Mouse (Mus musculus): ENCODE measurements around the gene Hcn2. TPM values are rescaled to one million over a fixed set of nuclear protein-coding genes. Genes with fewer than 3 reads are reported as not detected.

The Hcn2 gene
- polyA plus RNA-seq, 1 experiment from 2014 or later: 0.28 TPM

DNA sequence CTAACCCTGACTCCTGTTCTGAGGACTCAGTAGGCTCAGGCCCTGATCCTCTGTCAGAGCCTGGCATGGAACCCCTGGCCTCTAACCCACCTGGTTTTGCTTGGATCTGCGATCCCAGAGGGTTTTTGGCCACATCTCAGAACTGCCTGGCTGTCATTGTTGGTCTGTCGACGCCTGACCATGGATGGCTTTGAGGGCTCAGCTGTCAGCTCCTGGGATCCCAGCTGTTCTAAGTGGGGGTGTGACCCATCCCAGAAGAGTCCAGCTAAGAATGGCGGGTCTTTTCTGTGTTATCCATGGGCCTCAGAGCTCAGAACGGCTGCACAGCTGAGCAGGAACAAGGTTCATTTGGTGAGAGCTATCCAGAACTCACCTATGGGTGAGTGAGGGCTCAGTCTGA lies 4.7 kb downstream of the Hcn2 start:
- H3K27me3 ChIP-seq (ENCODE audit: insufficient read depth, low read length): peaks cover 17% of the 10 kb centered on the region
- no peak for ATAC-seq (replicated peaks; ENCODE audit: low FRiP score, low read depth)

DNA sequence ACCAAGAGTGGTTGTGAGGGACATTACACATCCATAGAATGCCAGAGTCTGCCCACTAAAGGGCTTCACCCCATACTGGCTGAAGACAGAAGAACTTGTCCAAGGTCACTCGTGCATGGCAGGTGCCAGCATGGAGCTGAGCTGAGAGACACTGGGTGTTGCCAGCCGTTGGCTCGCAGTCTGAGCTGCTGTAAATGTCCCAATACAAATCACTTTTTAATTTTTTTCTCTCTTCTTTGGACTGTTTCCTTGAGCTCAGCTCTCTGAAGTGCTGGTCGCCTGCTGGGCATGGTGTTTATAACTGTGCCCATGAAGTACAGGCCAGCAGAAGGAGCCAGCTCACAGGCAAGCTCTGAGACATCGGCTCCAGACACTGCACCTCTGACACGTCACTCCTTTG lies 6.6 kb downstream of the Hcn2 start:
- WGBS: 63% methylated on average over 6 of the region's 6 CpGs
- ATAC-seq (replicated peaks; ENCODE audit: low FRiP score, low read depth): no peak
- no peak for TF ChIP-seq CTCF (IDR thresholded peaks at IDR 0.05; ENCODE audit: low read depth)
- H3K27me3 ChIP-seq (ENCODE audit: insufficient read depth, low read length): no peaks in the 10 kb centered on the region
- H3K9ac ChIP-seq (ENCODE audit: low read depth, low read length): no peak overlapping the region
- H3K4me3 ChIP-seq (replicated peaks; ENCODE audit: low read depth, low read length): no peak overlapping the region
- H3K4me2 ChIP-seq (ENCODE audit: low read length): no peak overlapping the region
- no peak overlapping the region for H3K27ac ChIP-seq
- no peaks in the 10 kb centered on the region; the same call in 1 of the 2 replicates for H3K4me1 ChIP-seq (replicated peaks; ENCODE audit: insufficient read depth, low read length)
- DNase-seq (ENCODE audit: low spot score): no peak
- H3K9me3 ChIP-seq (replicated peaks; ENCODE audit: low read length): no peaks in the 10 kb centered on the region
- no peaks in the 10 kb centered on the region for H3K36me3 ChIP-seq (ENCODE audit: insufficient read depth, low read length)

More for the DNA sequence above, 4.7 kb downstream of the Hcn2 start:
- H3K4me3 ChIP-seq (replicated peaks; ENCODE audit: low read depth, low read length): no peak overlapping the region
- DNase-seq (ENCODE audit: low spot score): no peak
- H3K9ac ChIP-seq (ENCODE audit: low read depth, low read length): no peak overlapping the region
- no peak overlapping the region for H3K27ac ChIP-seq
- H3K9me3 ChIP-seq (replicated peaks; ENCODE audit: low read length): no peaks in the 10 kb centered on the region
- WGBS: 65% methylated on average over 5 of the region's 5 CpGs
- H3K4me1 ChIP-seq (replicated peaks; ENCODE audit: insufficient read depth, low read length): peaks cover 13% of the 10 kb centered on the region; the same call in 1 of the 2 replicates
- no peaks in the 10 kb centered on the region for H3K36me3 ChIP-seq (ENCODE audit: insufficient read depth, low read length)
- no peak overlapping the region for H3K4me2 ChIP-seq (ENCODE audit: low read length)
- TF ChIP-seq CTCF (IDR thresholded peaks at IDR 0.05; ENCODE audit: low read depth): no peak

DNA sequence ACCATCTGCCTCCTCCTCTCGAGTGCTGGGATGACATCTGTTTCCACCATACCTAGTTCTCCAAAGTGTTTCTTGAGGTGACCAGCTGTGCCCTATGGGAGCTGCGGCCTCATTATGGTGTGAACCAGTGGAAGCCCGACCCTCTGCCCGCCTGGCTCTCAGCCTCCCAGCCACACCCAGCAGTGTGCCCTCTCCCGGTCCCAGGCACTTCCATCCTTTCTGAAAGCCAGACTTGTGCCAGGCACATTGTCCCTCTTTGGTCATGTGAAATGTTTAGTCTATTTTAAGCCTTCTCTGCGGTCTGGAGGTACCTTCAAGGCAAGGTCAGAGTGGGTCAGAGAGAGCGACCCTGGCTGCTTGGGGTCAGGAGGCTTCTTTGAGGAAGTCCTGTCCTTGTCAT lies 7.3 kb downstream of the Hcn2 start:
- Histone ChIP-seq H3K27me3 (ENCODE audit: insufficient read depth, low read length) (no peaks in the 10 kb centered on the region), H3K36me3 (ENCODE audit: insufficient read depth, low read length) (no peaks in the 10 kb centered on the region), H3K4me3 (replicated peaks; ENCODE audit: low read depth, low read length) (no peak overlapping the region), H3K27ac (no peak overlapping the region), H3K4me2 (ENCODE audit: low read length) (no peak overlapping the region), H3K9me3 (replicated peaks; ENCODE audit: low read length) (no peaks in the 10 kb centered on the region), H3K4me1 (replicated peaks; ENCODE audit: insufficient read depth, low read length) (no peaks in the 10 kb centered on the region; the same call in 1 of the 2 replicates), H3K9ac (ENCODE audit: low read depth, low read length) (no peak overlapping the region)
- WGBS: 80% methylated on average over 7 of the region's 7 CpGs
- ATAC-seq (replicated peaks; ENCODE audit: low FRiP score, low read depth): no peak
- DNase-seq (ENCODE audit: low spot score): no peak
- TF ChIP-seq CTCF (IDR thresholded peaks at IDR 0.05; ENCODE audit: low read depth): no peak

DNA sequence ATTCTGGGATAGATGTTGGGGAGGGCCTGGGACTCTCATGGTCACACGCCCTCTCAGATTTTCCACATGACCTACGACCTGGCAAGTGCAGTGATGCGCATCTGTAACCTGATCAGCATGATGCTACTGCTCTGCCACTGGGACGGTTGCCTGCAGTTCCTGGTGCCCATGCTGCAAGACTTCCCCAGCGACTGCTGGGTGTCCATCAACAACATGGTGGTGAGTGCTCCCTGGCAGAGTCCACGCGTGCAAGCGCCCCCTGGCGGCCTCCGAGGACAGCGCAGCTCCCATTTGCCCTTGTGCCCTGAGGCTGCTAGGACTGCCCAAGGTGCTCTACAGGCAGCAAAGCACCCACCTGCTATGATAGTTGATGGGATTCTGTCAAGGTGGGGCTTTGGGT lies 9.7 kb downstream of the Hcn2 start:
- Histone ChIP-seq H3K4me2 (ENCODE audit: low read length) (no peak overlapping the region), H3K9ac (ENCODE audit: low read depth, low read length) (no peak overlapping the region), H3K4me3 (replicated peaks; ENCODE audit: low read depth, low read length) (no peak overlapping the region), H3K27ac (no peak overlapping the region), H3K27me3 (ENCODE audit: insufficient read depth, low read length) (no peaks in the 10 kb centered on the region), H3K36me3 (ENCODE audit: insufficient read depth, low read length) (no peaks in the 10 kb centered on the region), H3K4me1 (replicated peaks; ENCODE audit: insufficient read depth, low read length) (no peaks in the 10 kb centered on the region; the same call in 1 of the 2 replicates), H3K9me3 (replicated peaks; ENCODE audit: low read length) (no peaks in the 10 kb centered on the region)
- peak; percentile 71 for DNase-seq (ENCODE audit: low spot score)
- TF ChIP-seq CTCF (IDR thresholded peaks at IDR 0.05; ENCODE audit: low read depth): peak; percentile 79
- peak; percentile 76 for ATAC-seq (replicated peaks; ENCODE audit: low FRiP score, low read depth)
- 18% methylated on average over 11 of the region's 11 CpGs for WGBS

DNA sequence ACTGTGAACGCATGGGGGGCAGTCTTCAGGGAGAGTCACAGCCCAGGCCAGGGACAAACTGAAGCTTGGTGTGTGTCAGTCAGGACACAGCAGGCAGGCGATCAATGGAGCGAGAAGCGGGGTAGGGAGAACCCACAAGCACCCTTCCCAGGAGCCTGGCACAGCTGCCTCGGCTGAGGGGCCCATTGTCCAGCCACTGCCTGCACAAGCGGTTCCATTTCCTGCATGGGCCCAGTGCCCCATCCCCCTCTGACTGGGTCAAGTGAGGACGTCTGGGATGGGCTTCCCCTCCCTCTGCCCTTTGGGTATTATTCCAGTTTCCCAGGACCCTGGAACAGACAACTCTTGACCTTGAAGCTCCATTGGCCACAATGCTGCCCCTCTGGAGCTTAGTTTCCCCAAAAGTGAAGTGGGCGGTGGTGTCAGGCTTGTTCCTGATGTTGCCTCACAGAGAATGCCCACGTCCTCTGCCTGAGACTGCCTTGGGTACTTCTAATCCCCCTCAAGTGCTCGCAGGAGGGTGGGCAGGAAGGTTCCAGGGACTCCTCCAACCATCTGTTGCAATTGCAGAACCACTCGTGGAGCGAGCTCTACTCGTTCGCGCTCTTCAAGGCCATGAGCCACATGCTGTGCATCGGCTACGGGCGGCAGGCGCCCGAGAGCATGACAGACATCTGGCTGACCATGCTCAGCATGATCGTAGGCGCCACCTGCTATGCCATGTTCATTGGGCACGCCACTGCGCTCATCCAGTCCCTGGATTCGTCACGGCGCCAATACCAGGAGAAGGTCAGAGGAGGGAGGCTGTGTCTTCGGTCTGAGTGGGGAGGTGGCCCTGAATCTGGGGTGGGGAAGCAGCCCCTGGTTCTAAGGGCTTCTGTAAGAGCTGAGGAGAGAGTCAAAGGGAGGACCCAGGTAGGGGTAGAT lies 12.2 kb downstream of the Hcn2 start:
- Histone ChIP-seq H3K4me2 (ENCODE audit: low read length) (no peak overlapping the region), H3K9ac (ENCODE audit: low read depth, low read length) (no peak overlapping the region), H3K4me1 (replicated peaks; ENCODE audit: insufficient read depth, low read length) (no peaks in the 10 kb centered on the region; the same call in 1 of the 2 replicates), H3K27me3 (ENCODE audit: insufficient read depth, low read length) (no peaks in the 10 kb centered on the region), H3K4me3 (replicated peaks; ENCODE audit: low read depth, low read length) (no peak overlapping the region), H3K27ac (no peak overlapping the region), H3K36me3 (ENCODE audit: insufficient read depth, low read length) (0 out of 2 replicates have a peak, but pooled peaks cover 1% of the 10 kb centered on the region), H3K9me3 (replicated peaks; ENCODE audit: low read length) (no peaks in the 10 kb centered on the region)
- no peak for TF ChIP-seq CTCF (IDR thresholded peaks at IDR 0.05; ENCODE audit: low read depth)
- WGBS: 66% methylated on average over 28 of the region's 28 CpGs
- ATAC-seq (replicated peaks; ENCODE audit: low FRiP score, low read depth) (no peak), DNase-seq (ENCODE audit: low spot score) (no peak)

DNA sequence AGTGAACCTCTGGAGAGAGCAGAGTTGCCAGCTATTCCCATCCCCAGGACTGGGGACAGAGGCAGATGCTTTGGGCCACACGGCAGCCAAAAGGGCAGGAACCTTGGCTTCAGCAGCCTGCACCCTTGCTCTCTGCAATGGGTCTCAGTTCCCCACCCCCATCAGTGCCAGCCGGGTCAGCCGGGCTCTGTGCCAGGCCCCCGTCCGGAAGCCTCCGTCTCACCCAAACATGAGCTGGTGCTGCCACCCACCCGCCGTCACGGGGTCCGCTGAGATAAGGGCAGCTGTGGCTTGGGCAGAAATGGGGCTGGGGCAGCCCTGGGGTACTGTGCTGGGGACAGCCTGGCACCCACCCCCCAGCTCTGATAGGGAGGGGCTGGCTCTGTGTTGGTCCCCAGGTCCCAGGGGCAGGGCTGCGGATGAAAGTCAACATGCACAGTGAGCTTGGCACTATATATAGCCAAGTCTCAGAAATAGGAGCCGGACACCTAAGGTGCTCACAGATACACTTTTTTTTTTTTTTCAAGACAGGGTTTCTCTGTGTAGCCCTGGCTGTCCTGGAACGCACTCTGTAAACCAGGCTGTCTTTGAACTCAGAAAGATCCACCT lies 13.0 kb downstream of the Hcn2 start:
- Histone ChIP-seq H3K36me3 (ENCODE audit: insufficient read depth, low read length) (0 out of 2 replicates have a peak, but pooled peaks cover 5% of the 10 kb centered on the region), H3K27ac (no peak overlapping the region), H3K9ac (ENCODE audit: low read depth, low read length) (no peak overlapping the region), H3K27me3 (ENCODE audit: insufficient read depth, low read length) (no peaks in the 10 kb centered on the region), H3K4me1 (replicated peaks; ENCODE audit: insufficient read depth, low read length) (no peaks in the 10 kb centered on the region; the same call in 1 of the 2 replicates), H3K9me3 (replicated peaks; ENCODE audit: low read length) (no peaks in the 10 kb centered on the region), H3K4me3 (replicated peaks; ENCODE audit: low read depth, low read length) (no peak overlapping the region), H3K4me2 (ENCODE audit: low read length) (no peak overlapping the region)
- DNase-seq (ENCODE audit: low spot score) (no peak), ATAC-seq (replicated peaks; ENCODE audit: low FRiP score, low read depth) (0 out of 2 replicates have a peak, but pooled peaks have one; percentile 5)
- WGBS: 69% methylated on average over 13 of the region's 13 CpGs
- TF ChIP-seq CTCF (IDR thresholded peaks at IDR 0.05; ENCODE audit: low read depth): no peak

Data from kidney, postnatal 0 days (tissue).